Mouse (Mus musculus): ENCODE measurements around the gene Mertk. TPM values are rescaled to one million over a fixed set of nuclear protein-coding genes. Genes with fewer than 3 reads are reported as not detected.
A peak's percentile ranks its signal among the peaks of the same experiment; 100 is the strongest.
"Not testable (repeated sequence)": the region's sequence is repeated elsewhere in the genome, so short reads cannot be mapped to it uniquely, and the experiment has no call there.

The Mertk gene
- 0.54 and 1.4 TPM in 2 replicates for polyA plus RNA-seq (2014; fragmentation: Nextera tagmentation; extraction: Ambion mirVana)

- Histone ChIP-seq H3K4me1 (ENCODE audit: control insufficient read depth, insufficient read depth, low read length) (peaks cover 8% of the 10 kb centered on the region), H3K4me3 (replicated peaks; ENCODE audit: low read depth, low read length) (peak within 1 kb of the TSS; percentile 44), H3K27ac (replicated peaks; ENCODE audit: low read depth, low read length) (no peak within 1 kb of the TSS), H3K9ac (replicated peaks; ENCODE audit: low read length) (peak within 1 kb of the TSS; percentile 34; the same call in 1 of the 2 replicates), H3K36me3 (ENCODE audit: control insufficient read depth, insufficient read depth, low read length) (no peaks in the 10 kb centered on the region), H3K9me3 (ENCODE audit: control insufficient read depth, low read length) (no peaks in the 10 kb centered on the region), H3K4me2 (ENCODE audit: low read length) (peak within 1 kb of the TSS; percentile 83), H3K27me3 (ENCODE audit: control insufficient read depth, insufficient read depth, low read length) (peaks cover 19% of the 10 kb centered on the region; the same call in 1 of the 2 replicates)
- peak; percentile 73 for DNase-seq
- peak; percentile 79 for ATAC-seq (ENCODE audit: low FRiP score, low TSS enrichment)
- under 1% methylated on average over 30 of the region's 30 CpGs for WGBS
These were observed at the start of gene Mertk for GRCm38 (mm10) chr2:128698693-128699181. TSS of gene Mertk (plus strand) at chr2:128698956.

- no peak overlapping the region for H3K4me3 ChIP-seq (replicated peaks; ENCODE audit: low read depth, low read length)
- ATAC-seq (ENCODE audit: low FRiP score, low TSS enrichment) = no peak
These were observed 18.1 kb upstream of the Mertk start for GRCm38 (mm10) chr2:128680661-128681060.

GRCm38 (mm10) chr2:128686921-128687557 is 11.7 kb upstream of the Mertk start, which contains the start of gene Anapc1:
TSS of gene Anapc1 (minus strand) at chr2:128687391.
- H3K9me3 ChIP-seq (ENCODE audit: control insufficient read depth, low read length) = no peaks in the 10 kb centered on the region
- peak within 1 kb of the TSS; percentile 87 for H3K9ac ChIP-seq (replicated peaks; ENCODE audit: low read length)
- peak within 1 kb of the TSS; percentile 64 for H3K4me2 ChIP-seq (ENCODE audit: low read length)
- WGBS = under 1% methylated on average over 58 of the region's 58 CpGs
- peak; percentile 98 for ATAC-seq (ENCODE audit: low FRiP score, low TSS enrichment)
- H3K36me3 ChIP-seq (ENCODE audit: control insufficient read depth, insufficient read depth, low read length) = peaks cover 14% of the 10 kb centered on the region
- peak; percentile 96 for DNase-seq
- peak within 1 kb of the TSS; percentile 86 for H3K27ac ChIP-seq (replicated peaks; ENCODE audit: low read depth, low read length)
- H3K27me3 ChIP-seq (ENCODE audit: control insufficient read depth, insufficient read depth, low read length) = no peaks in the 10 kb centered on the region
- H3K4me3 ChIP-seq (replicated peaks; ENCODE audit: low read depth, low read length) = peak within 1 kb of the TSS; percentile 92
- peaks cover 20% of the 10 kb centered on the region for H3K4me1 ChIP-seq (ENCODE audit: control insufficient read depth, insufficient read depth, low read length)

More at GRCm38 (mm10) chr2:128680661-128681060, 18.1 kb upstream of the Mertk start:
- Histone ChIP-seq H3K27me3 (ENCODE audit: control insufficient read depth, insufficient read depth, low read length) (no peaks in the 10 kb centered on the region), H3K9ac (replicated peaks; ENCODE audit: low read length) (no peak overlapping the region), H3K4me2 (ENCODE audit: low read length) (no peak overlapping the region), H3K36me3 (ENCODE audit: control insufficient read depth, insufficient read depth, low read length) (peaks cover 67% of the 10 kb centered on the region), H3K27ac (replicated peaks; ENCODE audit: low read depth, low read length) (no peak overlapping the region), H3K9me3 (ENCODE audit: control insufficient read depth, low read length) (no peaks in the 10 kb centered on the region), H3K4me1 (ENCODE audit: control insufficient read depth, insufficient read depth, low read length) (peaks cover 4% of the 10 kb centered on the region; the same call in 1 of the 2 replicates)
- DNase-seq = no peak
- WGBS = 83% methylated on average over 4 of the region's 4 CpGs

- ATAC-seq (ENCODE audit: low FRiP score, low TSS enrichment) (peak; percentile 88), DNase-seq (no peak)
- H3K27me3 ChIP-seq (ENCODE audit: control insufficient read depth, insufficient read depth, low read length) = no peaks in the 10 kb centered on the region
- peak overlapping the region; percentile 86 for H3K27ac ChIP-seq (replicated peaks; ENCODE audit: low read depth, low read length)
- no peaks in the 10 kb centered on the region for H3K9me3 ChIP-seq (ENCODE audit: control insufficient read depth, low read length)
- H3K4me1 ChIP-seq (ENCODE audit: control insufficient read depth, insufficient read depth, low read length) = peaks cover 20% of the 10 kb centered on the region
- peak overlapping the region; percentile 92 for H3K4me3 ChIP-seq (replicated peaks; ENCODE audit: low read depth, low read length)
- peak overlapping the region; percentile 64 for H3K4me2 ChIP-seq (ENCODE audit: low read length)
- peak overlapping the region; percentile 87 for H3K9ac ChIP-seq (replicated peaks; ENCODE audit: low read length)
- WGBS = 49% methylated on average over 10 of the region's 10 CpGs
- peaks cover 11% of the 10 kb centered on the region for H3K36me3 ChIP-seq (ENCODE audit: control insufficient read depth, insufficient read depth, low read length)
These were observed 11.1 kb upstream of the Mertk start for GRCm38 (mm10) chr2:128687558-128688120.

GRCm38 (mm10) chr2:128692336-128692735 is 6.4 kb upstream of the Mertk start:
- Histone ChIP-seq H3K36me3 (ENCODE audit: control insufficient read depth, insufficient read depth, low read length) (no peaks in the 10 kb centered on the region), H3K4me2 (ENCODE audit: low read length) (no peak overlapping the region), H3K4me1 (ENCODE audit: control insufficient read depth, insufficient read depth, low read length) (peaks cover 7% of the 10 kb centered on the region; the same call in 1 of the 2 replicates), H3K27ac (replicated peaks; ENCODE audit: low read depth, low read length) (no peak overlapping the region), H3K27me3 (ENCODE audit: control insufficient read depth, insufficient read depth, low read length) (peaks cover 2% of the 10 kb centered on the region; the same call in 1 of the 2 replicates), H3K9me3 (ENCODE audit: control insufficient read depth, low read length) (no peaks in the 10 kb centered on the region), H3K4me3 (replicated peaks; ENCODE audit: low read depth, low read length) (no peak overlapping the region), H3K9ac (replicated peaks; ENCODE audit: low read length) (no peak overlapping the region)
- WGBS = 77% methylated on average over 14 of the region's 14 CpGs
- no peak for ATAC-seq (ENCODE audit: low FRiP score, low TSS enrichment)
- no peak for DNase-seq

GRCm38 (mm10) chr2:128692771-128693170 is 6.0 kb upstream of the Mertk start:
- Histone ChIP-seq H3K9ac (replicated peaks; ENCODE audit: low read length) (no peak overlapping the region), H3K4me2 (ENCODE audit: low read length) (no peak overlapping the region), H3K27me3 (ENCODE audit: control insufficient read depth, insufficient read depth, low read length) (peaks cover 6% of the 10 kb centered on the region; the same call in 1 of the 2 replicates), H3K4me1 (ENCODE audit: control insufficient read depth, insufficient read depth, low read length) (peaks cover 7% of the 10 kb centered on the region), H3K27ac (replicated peaks; ENCODE audit: low read depth, low read length) (no peak overlapping the region), H3K9me3 (ENCODE audit: control insufficient read depth, low read length) (no peaks in the 10 kb centered on the region), H3K4me3 (replicated peaks; ENCODE audit: low read depth, low read length) (no peak overlapping the region), H3K36me3 (ENCODE audit: control insufficient read depth, insufficient read depth, low read length) (no peaks in the 10 kb centered on the region)
- WGBS = 91% methylated on average over 10 of the region's 10 CpGs
- ATAC-seq (ENCODE audit: low FRiP score, low TSS enrichment) (no peak), DNase-seq (no peak)

GRCm38 (mm10) chr2:128693236-128693635 is 5.5 kb upstream of the Mertk start:
- peaks cover 6% of the 10 kb centered on the region; the same call in 1 of the 2 replicates for H3K27me3 ChIP-seq (ENCODE audit: control insufficient read depth, insufficient read depth, low read length)
- WGBS = 70% methylated on average over 4 of the region's 4 CpGs
- no peak overlapping the region for H3K9ac ChIP-seq (replicated peaks; ENCODE audit: low read length)
- H3K4me3 ChIP-seq (replicated peaks; ENCODE audit: low read depth, low read length) = no peak overlapping the region
- no peak for DNase-seq
- H3K27ac ChIP-seq (replicated peaks; ENCODE audit: low read depth, low read length) = no peak overlapping the region
- H3K4me2 ChIP-seq (ENCODE audit: low read length) = no peak overlapping the region
- ATAC-seq (ENCODE audit: low FRiP score, low TSS enrichment) = no peak
- peaks cover 5% of the 10 kb centered on the region for H3K4me1 ChIP-seq (ENCODE audit: control insufficient read depth, insufficient read depth, low read length)
- H3K36me3 ChIP-seq (ENCODE audit: control insufficient read depth, insufficient read depth, low read length) = no peaks in the 10 kb centered on the region
- H3K9me3 ChIP-seq (ENCODE audit: control insufficient read depth, low read length) = no peaks in the 10 kb centered on the region

- not testable (repeated sequence) for H3K9ac ChIP-seq (replicated peaks; ENCODE audit: low read length); H3K36me3 ChIP-seq (ENCODE audit: control insufficient read depth, insufficient read depth, low read length); H3K4me1 ChIP-seq (ENCODE audit: control insufficient read depth, insufficient read depth, low read length); H3K9me3 ChIP-seq (ENCODE audit: control insufficient read depth, low read length); DNase-seq; H3K4me2 ChIP-seq (ENCODE audit: low read length); H3K4me3 ChIP-seq (replicated peaks; ENCODE audit: low read depth, low read length); ATAC-seq (ENCODE audit: low FRiP score, low TSS enrichment); H3K27ac ChIP-seq (replicated peaks; ENCODE audit: low read depth, low read length)
- WGBS = 89% methylated on average over 3 of the region's 3 CpGs
- H3K27me3 ChIP-seq (ENCODE audit: control insufficient read depth, insufficient read depth, low read length) = peaks cover 10% of the 10 kb centered on the region; the same call in 1 of the 2 replicates
These were observed 4.9 kb upstream of the Mertk start for GRCm38 (mm10) chr2:128693828-128694227.

Measured in midbrain, embryonic 14.5 days (tissue).